Mouse (Mus musculus) gastrocnemius, postnatal 25 days (tissue): ENCODE measurements around the gene Gm10639. TPM values are rescaled to one million over a fixed set of nuclear protein-coding genes. Genes with fewer than 3 reads are reported as not detected.
"Not testable (repeated sequence)": the region's sequence is repeated elsewhere in the genome, so short reads cannot be mapped to it uniquely, and the experiment has no call there.

Experiments
- DNase-seq: peaks from one replicate; pipeline ENCODE4 v3.0.0; 2022
- long read RNA-seq, 2 experiments: library from polyadenylated mRNA; stranded (forward); transcript quantifications; one replicate each; pipeline ENCODE4 v2.0.0; 2021
- total RNA-seq, 2 experiments: library from RNA; stranded (reverse); gene quantifications; 1 replicate in 1 of 2; 2 replicates in 1 of 2; pipeline ENCODE4 v1.2.3; 2021

Gm10639 gene
- total RNA-seq, result not detected
- long read RNA-seq, experiment 1, result 0 reads
- long read RNA-seq, experiment 2, result 0 reads

GRCm38 (mm10) chr9:78289723-78290122 lies at the start of gene Gm10639:
Gm10639 (plus strand) TSS chr9:78289923.
- DNase-seq, result not testable (repeated sequence)

GRCm38 (mm10) chr9:78255683-78256470 lies 33.8 kb upstream of the Gm10639 start:
- not testable (repeated sequence) for DNase-seq

- DNase-seq, result not testable (repeated sequence)
Observed at GRCm38 (mm10) chr9:78256914-78257313, 32.8 kb upstream of the Gm10639 start, which contains the start of gene Gm3776. Gm3776 (plus strand) TSS chr9:78257129.

GRCm38 (mm10) chr9:78259688-78260087 lies 30.0 kb upstream of the Gm10639 start:
- not testable (repeated sequence) for DNase-seq

- not testable (repeated sequence) for DNase-seq
Observed at GRCm38 (mm10) chr9:78270945-78271344, 18.8 kb upstream of the Gm10639 start.

GRCm38 (mm10) chr9:78282002-78282711 lies 7.6 kb upstream of the Gm10639 start:
- not testable (repeated sequence) for DNase-seq

- not testable (repeated sequence) for DNase-seq
Observed at GRCm38 (mm10) chr9:78289063-78289462, 660 bp upstream of the Gm10639 start.

GRCm38 (mm10) chr9:78292462-78292861 lies 2.7 kb downstream of the Gm10639 start:
- not testable (repeated sequence) for DNase-seq

GRCm38 (mm10) chr9:78293683-78294082 lies 4.0 kb downstream of the Gm10639 start:
- DNase-seq, result not testable (repeated sequence)

- not testable (repeated sequence) for DNase-seq
Observed at GRCm38 (mm10) chr9:78294781-78295180, 5.1 kb downstream of the Gm10639 start.

- not testable (repeated sequence) for DNase-seq
Observed at GRCm38 (mm10) chr9:78296089-78296488, 6.4 kb downstream of the Gm10639 start.

GRCm38 (mm10) chr9:78298232-78298631 lies 8.5 kb downstream of the Gm10639 start:
- no peak for DNase-seq

- DNase-seq, result not testable (repeated sequence)
Observed at GRCm38 (mm10) chr9:78299143-78299542, 9.4 kb downstream of the Gm10639 start.

GRCm38 (mm10) chr9:78308122-78308521 lies 18.4 kb downstream of the Gm10639 start:
- not testable (repeated sequence) for DNase-seq

- no peak for DNase-seq
Observed at GRCm38 (mm10) chr9:78314696-78315095, 25.0 kb downstream of the Gm10639 start, which contains the start of gene Omt2a. Omt2a (minus strand) TSS chr9:78314796.

GRCm38 (mm10) chr9:78319499-78319898 lies 29.8 kb downstream of the Gm10639 start:
- DNase-seq, result no peak

- not testable (repeated sequence) for DNase-seq
Observed at GRCm38 (mm10) chr9:78327289-78327688, 37.6 kb downstream of the Gm10639 start, which contains the start of gene Omt2b. Omt2b (plus strand) TSS chr9:78327589.

- not testable (repeated sequence) for DNase-seq
Observed at GRCm38 (mm10) chr9:78337050-78337449, 47.3 kb downstream of the Gm10639 start.

GRCm38 (mm10) chr9:78340324-78340723 lies 50.6 kb downstream of the Gm10639 start:
- not testable (repeated sequence) for DNase-seq

GRCm38 (mm10) chr9:78342494-78342893 lies 52.8 kb downstream of the Gm10639 start:
- DNase-seq, result not testable (repeated sequence)

- DNase-seq, result not testable (repeated sequence)
Observed at GRCm38 (mm10) chr9:78343055-78343454, 53.3 kb downstream of the Gm10639 start.

- not testable (repeated sequence) for DNase-seq
Observed at GRCm38 (mm10) chr9:78345235-78345634, 55.5 kb downstream of the Gm10639 start.

- DNase-seq, result no peak
Observed at GRCm38 (mm10) chr9:78347004-78347403, 57.3 kb downstream of the Gm10639 start.
